Mouse (Mus musculus) layer of hippocampus, postnatal 36 days (tissue): ENCODE measurements around the gene Mpz. TPM values are rescaled to one million over a fixed set of nuclear protein-coding genes. Genes with fewer than 3 reads are reported as not detected.

Source experiments
- DNase-seq, 2 experiments: peaks; one replicate each; pipeline ENCODE4 v3.0.0; 2022
- total RNA-seq, 2 experiments: library from RNA; stranded (reverse); gene quantifications; 2 replicates each; pipeline ENCODE4 v1.2.3; 2021

The Mpz gene
- not detected for total RNA-seq

- DNase-seq: peak; percentile 92
These were observed at the start of gene Mpz, which contains the start of gene Sdhc for GRCm38 (mm10) chr1:171149974-171150760. Gene Mpz (plus strand): TSS chr1:171150711. Gene Sdhc (minus strand): TSS chr1:171150603.

DNA sequence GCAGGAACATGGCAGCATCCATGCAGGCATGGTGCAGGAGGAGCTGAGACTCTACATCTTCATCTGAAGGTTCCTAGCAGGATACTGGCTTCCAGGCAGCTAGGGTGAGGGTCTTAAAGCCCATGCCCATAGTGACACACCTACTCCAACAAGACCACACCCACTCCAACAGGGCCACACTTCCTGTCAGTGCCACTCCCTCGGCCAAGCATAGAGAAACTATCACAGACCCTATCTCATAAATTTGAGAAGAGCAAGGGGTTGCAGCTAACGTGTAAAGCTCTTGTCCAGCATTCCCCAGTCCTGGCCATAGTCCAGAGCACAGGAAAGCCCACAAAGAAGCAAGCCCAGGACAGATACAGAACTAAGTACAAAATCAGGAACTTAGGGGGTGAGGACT, 49.5 kb upstream of the Mpz start:
- no peak for DNase-seq

DNA sequence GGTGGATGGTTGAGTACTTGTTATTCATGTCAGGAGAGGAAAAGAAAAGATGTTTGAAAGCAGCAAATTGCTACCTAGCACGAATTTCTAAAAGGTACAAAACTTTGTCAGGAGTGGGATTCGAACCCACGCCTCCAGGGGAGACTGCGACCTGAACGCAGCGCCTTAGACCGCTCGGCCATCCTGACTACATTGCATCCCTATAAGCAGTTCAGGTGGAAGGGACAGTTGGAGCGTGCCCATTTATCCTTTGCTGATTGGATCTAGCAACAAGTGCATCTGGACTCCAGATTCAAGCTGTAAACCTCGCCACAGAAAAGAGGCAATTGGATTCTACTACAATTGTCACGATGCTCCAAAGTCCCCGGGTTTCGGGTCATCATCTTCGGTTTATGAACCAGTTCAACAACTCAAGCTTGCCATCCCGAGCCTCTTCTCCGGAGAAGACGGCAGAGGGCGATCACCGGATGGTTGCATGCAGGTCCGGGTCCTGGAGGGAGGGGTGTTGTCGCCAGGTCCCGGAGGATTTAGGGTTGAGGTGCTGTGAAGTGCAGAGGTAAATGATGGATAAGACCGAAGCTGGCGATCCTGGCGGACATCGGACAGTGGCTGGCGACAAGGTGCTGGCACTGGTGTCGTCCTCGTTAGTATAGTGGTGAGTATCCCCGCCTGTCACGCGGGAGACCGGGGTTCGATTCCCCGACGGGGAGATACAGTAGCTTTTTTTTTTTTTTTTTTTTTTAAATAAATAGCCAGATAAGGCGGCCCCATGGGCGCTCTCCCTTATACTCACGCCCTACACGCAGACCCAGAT, 48.6 kb upstream of the Mpz start:
- peak; percentile 89 to 92 for DNase-seq

DNA sequence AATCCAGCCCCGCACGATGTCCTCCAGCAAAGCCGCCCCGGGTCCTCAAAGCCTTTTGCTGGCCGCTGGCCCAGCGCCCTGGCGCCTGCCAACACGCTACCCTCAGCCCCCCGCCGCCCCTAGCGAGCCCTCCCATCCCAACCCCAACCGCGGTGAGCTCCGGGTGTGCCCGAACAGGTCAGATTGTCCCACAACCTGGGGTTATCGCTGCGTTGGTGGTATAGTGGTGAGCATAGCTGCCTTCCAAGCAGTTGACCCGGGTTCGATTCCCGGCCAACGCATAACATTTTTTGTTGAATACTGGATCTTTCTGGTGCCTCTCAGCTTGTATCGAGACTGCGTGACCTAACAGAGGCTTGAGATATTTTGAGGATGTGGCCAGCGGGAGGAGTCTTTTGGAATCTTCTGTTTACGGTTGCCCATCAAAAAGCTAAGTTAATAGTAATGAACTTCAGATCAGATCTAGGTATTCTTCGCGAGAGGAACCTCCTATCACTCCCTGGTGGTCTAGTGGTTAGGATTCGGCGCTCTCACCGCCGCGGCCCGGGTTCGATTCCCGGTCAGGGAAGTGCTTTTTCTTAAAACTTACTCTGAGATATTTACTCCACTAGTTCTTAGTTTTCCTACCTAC, 47.8 kb upstream of the Mpz start:
- DNase-seq: peak; percentile 85 to 86

DNA sequence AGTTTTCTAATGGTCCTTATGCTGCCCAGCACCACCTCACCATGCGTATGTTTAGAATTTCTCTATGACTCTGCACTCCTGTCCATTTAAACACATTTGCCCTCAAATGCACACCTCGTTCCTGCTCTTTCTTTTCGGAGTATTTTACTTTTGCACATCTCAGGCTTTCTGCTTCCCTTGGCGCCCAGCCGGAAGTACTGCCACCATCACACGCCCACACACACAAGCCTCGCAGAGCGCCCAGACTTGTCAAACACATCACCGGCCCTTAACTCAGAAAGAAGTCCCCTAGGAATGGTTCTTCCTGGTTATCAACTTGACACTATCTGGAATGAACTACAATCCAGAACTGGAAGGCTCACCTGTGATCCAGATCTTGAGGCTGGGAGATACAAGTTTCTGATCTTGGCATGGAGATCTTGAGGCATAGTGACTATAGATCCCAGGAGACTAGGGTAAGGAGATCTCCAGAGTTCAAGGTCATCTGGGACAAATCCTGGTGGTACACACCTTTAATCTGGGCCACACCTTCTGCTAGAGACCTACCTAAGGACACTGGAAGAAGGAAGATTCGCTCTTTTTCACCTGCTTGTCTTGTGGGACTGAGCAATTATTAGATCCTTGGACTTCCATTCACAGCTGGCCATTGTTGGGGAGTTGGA, 47.2 kb upstream of the Mpz start:
- DNase-seq: no peak

GRCm38 (mm10) chr1:171105226-171105625, 45.3 kb upstream of the Mpz start:
- DNase-seq: no peak

DNA sequence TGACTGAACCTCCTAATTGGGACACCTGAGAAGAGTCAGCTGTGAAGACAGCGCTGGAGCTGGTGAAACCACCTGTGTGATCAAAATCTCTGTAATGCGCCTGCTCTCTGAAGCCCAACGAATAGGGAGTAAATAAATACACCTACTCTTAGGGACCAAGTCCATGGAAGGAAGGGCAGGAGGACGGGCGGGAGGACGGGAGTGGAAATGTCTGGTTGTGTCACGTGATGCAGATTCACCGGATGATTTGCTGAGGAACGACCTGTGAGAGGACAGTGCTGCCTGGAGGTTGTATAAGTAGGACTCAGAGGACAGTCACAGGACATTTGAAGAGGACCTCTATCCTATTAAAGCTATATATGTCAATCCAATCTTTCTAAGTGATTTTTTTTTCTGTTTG, 40.9 kb upstream of the Mpz start:
- DNase-seq: no peak

DNA sequence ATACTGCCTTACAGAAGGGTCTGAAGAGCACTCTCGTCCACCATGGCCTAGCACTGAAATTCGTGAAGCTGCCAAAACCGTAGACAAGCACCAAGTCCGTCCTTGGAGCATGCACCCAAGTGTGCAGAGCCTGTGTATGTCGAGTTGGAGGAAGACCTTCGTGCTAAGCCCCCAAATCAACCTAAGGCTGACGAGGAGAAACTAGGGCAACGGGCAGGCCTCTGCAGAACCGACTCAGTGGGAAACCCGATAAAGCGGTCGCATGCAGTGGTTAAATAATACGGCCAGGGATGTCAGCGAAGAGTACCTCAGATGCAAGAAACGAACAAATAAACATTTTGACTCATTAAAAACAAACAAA, 39.9 kb upstream of the Mpz start:
- no peak for DNase-seq

- peak; percentile 92 to 94 for DNase-seq
These were observed 39.3 kb upstream of the Mpz start for GRCm38 (mm10) chr1:171111020-171111780.

- peak in 1 of 2 experiments; percentile 28 for DNase-seq
These were observed 38.5 kb upstream of the Mpz start for GRCm38 (mm10) chr1:171111781-171112575.

DNA sequence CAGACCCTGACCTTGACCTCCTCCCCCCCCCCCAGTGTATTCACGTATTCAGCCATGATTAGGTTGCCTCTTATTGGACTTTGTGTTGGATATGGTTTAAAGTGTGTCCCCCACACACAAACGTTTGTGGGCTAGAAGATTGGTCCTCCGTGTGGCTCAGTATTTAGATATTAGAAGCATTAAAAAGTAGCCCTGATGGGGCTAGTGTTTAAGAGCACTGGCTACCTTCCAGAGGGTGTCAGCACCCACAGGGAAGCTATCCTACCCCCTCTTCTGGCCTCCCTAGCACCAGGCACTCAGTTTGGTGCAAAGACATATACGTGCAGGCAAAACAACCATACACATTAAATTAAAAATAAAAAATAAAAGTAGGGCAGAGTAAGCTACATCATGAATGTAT, 37.5 kb upstream of the Mpz start:
- DNase-seq: no peak

DNA sequence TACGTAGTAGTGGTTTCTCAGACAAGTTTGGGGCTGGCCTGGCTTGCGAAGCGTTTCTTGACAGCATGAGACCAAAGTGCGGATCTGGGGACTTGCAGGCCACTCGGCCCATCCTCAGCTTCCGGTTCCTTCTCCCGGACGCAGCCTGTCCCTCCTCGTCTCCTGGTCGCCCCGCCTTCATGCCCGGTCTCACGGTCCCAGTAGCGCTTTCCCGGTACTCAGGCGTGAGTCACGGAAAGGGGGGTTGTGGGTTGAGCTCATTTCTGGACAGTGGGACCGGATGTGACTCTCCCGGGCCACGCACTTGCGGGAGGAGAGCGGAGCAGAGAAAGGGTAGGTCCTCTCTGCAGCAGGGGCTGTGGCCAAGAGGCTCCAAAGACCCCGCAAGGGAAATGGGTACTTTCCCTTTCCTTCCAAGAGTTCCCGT, 36.6 kb upstream of the Mpz start, which contains the start of gene Cfap126:
Cfap126 (plus strand) TSS at position 46 of the 427 bp plus-strand sequence.
- DNase-seq: peak; percentile 34 to 60

DNA sequence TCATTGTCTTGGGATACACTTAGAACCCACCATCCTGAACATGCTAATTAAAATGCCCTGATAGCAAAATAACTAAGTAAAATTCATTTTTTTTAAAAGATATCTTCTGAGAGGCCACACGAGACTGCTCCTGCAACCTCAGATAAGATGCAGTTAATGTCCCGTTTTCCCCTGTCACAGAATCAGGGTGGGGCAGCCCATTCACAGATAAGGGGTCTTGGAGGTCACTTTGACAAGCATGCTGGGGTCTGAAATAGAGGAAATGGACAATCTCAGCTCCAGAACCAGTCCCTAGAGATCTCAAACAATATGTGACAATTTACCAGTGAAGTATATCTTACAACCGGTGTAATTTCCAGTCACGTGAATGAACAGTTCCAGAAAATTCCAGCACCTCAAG, 34.2 kb upstream of the Mpz start:
- no peak for DNase-seq

- DNase-seq: peak; percentile 21 to 42
These were observed 32.2 kb upstream of the Mpz start for GRCm38 (mm10) chr1:171118269-171118684.

DNA sequence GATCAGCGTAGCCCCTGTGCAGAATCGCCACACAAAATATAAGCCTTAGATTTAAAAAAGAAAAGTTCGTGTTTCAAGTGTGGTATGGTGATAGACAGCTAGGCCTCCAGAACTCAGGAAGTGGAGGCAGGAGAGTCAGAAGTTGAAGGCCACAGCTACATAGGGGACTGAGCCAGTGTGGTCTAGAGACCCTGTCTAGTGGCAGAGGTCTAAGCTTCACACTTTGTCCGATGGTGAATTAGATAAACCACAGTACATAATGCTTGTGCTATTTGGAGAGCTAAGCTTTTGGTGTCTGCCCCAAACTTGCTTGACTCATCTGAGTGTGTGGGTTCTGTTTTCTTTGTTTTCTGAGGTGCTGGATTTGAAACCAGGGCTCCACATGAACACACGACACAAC, 31.5 kb upstream of the Mpz start:
- no peak for DNase-seq

GRCm38 (mm10) chr1:171119405-171119804, 31.1 kb upstream of the Mpz start:
- no peak for DNase-seq

GRCm38 (mm10) chr1:171120893-171121292, 29.6 kb upstream of the Mpz start:
- DNase-seq: no peak

- DNase-seq: no peak
These were observed 28.7 kb upstream of the Mpz start for GRCm38 (mm10) chr1:171121839-171122238.

GRCm38 (mm10) chr1:171122932-171123331, 27.6 kb upstream of the Mpz start:
- no peak for DNase-seq

DNA sequence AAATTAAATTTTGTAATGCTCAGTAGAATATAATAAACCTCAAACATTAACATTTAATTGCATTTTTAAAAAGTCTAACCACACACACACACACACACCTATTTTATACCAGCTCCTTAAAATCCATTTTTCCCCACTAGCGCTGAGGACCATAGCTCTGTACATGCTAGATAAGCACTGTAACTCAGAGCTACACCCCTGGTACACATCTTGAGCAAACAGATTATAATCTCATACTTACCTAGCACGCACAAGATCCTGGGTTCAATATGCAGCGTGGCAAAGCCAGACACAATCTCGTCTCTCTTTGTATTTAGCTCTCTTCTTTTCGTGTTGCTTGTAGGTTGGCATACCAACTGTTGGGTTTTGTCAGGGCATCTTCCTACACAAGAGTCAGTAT, 26.1 kb upstream of the Mpz start:
- DNase-seq: no peak

GRCm38 (mm10) chr1:171129251-171129650, 21.3 kb upstream of the Mpz start:
- peak; percentile 44 to 45 for DNase-seq
